Mouse (Mus musculus) mature B cell (primary cell): Measurements from ENCODE around the gene Arrdc5.

Experiments used
- in situ Hi-C: fragments of 300-500 bp; cut with MboI; formaldehyde crosslinking; loops from 2 replicates; pipeline ENCODE4 v1.14.3; 2019

Arrdc5 gene

GRCm38 (mm10) chr17:56256239-56256881 lies 43.7 kb downstream of the Arrdc5 start, which contains the start of gene Fem1a:
Fem1a (plus strand) TSS chr17:56256810.
- in situ Hi-C loops = no loop called here

- in situ Hi-C loops = no loop called here
Observed at GRCm38 (mm10) chr17:56255863-56256238, 44.2 kb downstream of the Arrdc5 start.

- in situ Hi-C loops = no loop called here
Observed at GRCm38 (mm10) chr17:56255429-56255828, 44.7 kb downstream of the Arrdc5 start.

GRCm38 (mm10) chr17:56254695-56255094 lies 45.4 kb downstream of the Arrdc5 start:
- in situ Hi-C loops = no loop called here

- in situ Hi-C loops = no loop called here
Observed at GRCm38 (mm10) chr17:56251136-56251829, 48.8 kb downstream of the Arrdc5 start.

GRCm38 (mm10) chr17:56245608-56246007 lies 54.5 kb downstream of the Arrdc5 start:
- in situ Hi-C loops = no loop called here
